Mouse (Mus musculus) granulocyte monocyte progenitor cell, adult 5-6 weeks (primary cell): ENCODE results near the gene Cdh4. TPM values are rescaled to one million over a fixed set of nuclear protein-coding genes. Genes with fewer than 3 reads are reported as not detected.

Experiments used
- ATAC-seq: replicated peaks from 2 replicates; pipeline ENCODE4 v1.8.0; 2016; ENCODE audit warnings: mild to moderate bottlenecking, moderate TSS enrichment, inconsistent platforms; ENCODE audit not compliant: poor library complexity, severe bottlenecking
- total RNA-seq, 2 experiments: library from RNA; stranded (forward) in 1 of 2; stranded (reverse) in 1 of 2; fragments of 200-712, 200-1000 nt in 1 of 2; fragments of >200 nt in 1 of 2; fragmentation: Nextera tagmentation in 1 of 2; gene quantifications; 2 replicates each; pipeline ENCODE4 v1.2.3; 2014 to 2017

Gene Cdh4
- total RNA-seq, 2 experiments from 2014 or later, result not detected

GRCm38 (mm10) chr2:179834892-179835291 is 392.7 kb downstream of the Cdh4 start:
- no peak for ATAC-seq

- ATAC-seq, result no peak
These were observed 393.3 kb downstream of the Cdh4 start for GRCm38 (mm10) chr2:179835570-179835969.

DNA sequence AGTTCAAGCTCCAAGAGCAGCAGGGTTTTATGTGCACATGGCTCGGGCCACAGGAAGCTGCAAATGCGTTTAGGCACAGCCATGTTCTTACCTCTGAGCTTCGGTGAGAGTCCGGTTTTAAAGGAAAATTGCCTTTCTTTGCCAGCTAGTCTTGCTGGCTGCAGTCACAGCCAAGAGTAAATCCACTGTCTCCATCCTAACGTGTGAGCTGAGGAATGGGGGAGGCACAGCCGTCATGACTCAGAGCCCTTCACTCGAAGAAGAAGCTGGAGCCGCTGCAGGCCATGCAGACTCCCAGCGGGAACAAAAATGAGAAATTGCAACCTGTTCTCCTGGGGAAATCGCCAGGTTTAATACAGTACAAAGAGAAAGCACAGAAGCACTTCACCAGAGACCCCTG is 395.0 kb downstream of the Cdh4 start:
- no peak for ATAC-seq

GRCm38 (mm10) chr2:179838036-179838435 is 395.8 kb downstream of the Cdh4 start:
- no peak for ATAC-seq

DNA sequence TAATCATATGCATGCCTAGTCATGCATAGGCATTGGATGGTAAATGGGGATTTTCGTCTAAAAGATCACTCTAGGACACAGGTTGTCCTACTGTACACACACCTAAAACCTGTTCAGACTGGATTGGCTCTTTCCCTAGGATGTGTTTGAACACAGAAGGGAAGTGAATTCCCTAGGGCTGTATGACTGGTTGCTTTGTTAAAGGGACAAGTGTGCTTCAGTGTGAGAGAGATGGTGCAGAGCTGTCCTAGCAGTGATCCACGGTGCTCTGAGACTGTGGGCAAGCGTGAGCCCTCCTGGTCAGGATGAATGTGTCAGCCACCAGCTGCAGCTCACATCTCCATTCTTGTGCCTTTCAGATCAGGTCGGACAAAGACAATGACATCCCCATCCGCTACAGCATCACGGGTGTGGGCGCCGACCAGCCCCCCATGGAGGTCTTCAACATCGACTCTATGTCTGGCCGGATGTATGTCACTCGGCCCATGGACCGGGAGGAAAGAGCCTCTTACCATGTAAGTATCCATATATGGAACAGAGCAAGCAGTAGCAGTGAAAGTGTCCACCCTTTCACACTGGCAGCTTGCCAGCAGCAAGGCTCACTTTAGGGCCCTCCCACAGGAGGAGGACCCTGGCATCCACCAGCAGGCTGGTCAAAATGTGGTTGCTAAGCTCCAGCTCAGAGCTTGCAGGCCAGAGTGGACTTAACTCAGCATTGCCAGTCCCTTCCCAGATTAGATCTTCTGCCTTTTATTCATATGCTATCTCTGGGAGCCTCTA is 400.6 kb downstream of the Cdh4 start:
- no peak for ATAC-seq

DNA sequence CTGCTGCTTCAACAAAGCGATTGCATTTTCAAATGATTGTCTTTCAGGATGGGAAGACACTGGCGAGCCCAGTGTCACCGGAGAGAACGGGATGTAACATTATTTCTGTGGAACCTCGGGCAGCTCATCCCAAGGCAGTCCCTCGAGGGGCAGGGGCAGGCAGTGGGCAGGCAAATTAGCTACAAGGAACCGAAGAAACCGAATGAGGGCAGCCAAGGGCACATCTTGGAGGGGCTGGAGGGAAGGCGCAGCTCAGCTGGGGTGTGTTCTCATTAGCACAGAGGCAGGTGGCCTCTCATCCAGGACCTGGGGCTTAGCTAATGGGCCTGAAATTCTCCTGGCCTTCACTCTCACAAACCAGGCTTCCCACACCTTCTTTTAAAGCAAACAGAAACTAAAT is 407.5 kb downstream of the Cdh4 start:
- no peak for ATAC-seq

DNA sequence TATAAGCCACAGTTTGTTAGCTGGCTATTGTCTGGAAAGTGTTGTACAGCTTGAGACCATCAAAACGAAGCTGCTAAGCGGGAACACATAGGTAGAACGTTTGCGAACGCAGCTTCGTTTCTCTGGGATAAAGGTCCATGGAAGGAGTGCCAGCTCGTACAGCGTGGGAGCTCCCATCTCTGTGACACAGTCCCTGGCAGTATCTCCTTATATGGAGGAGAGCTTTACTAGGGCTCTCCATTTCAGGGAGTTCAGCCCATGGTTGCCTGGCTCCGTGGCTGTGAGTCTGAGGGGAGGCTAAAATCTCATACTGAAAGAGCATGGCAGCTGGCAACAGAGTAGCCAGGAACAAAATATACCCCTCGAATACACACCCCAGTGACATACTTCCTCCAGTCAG is 409.9 kb downstream of the Cdh4 start:
- ATAC-seq, result no peak

DNA sequence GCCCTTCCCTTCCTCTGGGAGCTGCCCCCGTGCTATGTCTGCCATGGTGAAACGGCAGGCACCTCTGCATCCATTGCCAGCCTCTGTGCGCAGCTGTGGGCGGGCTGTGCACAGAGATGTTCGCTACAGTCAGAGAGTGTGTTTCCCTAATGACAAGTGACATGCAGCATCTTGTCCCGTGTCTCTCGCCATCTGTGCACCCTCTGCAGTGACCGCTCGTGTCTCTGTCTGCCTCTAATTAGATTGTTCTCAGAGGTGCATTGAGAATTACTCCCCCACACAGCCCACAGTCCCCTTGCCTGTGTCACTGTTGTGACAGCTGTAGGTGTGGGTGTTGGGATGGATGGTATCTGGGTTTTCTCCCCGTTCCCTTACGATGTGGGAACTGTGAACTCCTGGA is 410.6 kb downstream of the Cdh4 start:
- no peak for ATAC-seq

- no peak for ATAC-seq
These were observed 411.7 kb downstream of the Cdh4 start for GRCm38 (mm10) chr2:179853892-179854291.

GRCm38 (mm10) chr2:179857086-179857485 is 414.9 kb downstream of the Cdh4 start:
- no peak for ATAC-seq

GRCm38 (mm10) chr2:179862676-179863075 is 420.4 kb downstream of the Cdh4 start:
- ATAC-seq, result no peak

DNA sequence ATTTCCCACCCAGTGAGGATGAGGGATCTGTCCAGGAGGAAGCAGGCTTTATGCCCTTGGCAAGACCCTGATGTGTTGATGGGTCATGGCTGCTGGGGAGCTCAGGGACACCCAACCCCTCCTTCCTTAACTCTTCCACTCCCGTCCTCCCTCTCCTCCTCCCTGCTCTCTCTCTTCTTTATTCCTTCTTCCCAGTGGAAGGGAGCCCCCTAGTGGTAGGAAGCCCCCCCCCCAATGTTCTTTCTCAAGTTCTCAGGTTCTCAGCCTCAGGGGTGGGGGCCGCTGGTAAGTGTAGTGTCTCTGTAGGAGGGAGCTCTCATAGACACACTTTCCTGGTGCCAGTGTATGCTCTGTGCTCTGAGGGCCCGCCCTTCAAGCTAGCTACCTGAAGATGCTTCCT is 421.0 kb downstream of the Cdh4 start:
- ATAC-seq, result no peak

DNA sequence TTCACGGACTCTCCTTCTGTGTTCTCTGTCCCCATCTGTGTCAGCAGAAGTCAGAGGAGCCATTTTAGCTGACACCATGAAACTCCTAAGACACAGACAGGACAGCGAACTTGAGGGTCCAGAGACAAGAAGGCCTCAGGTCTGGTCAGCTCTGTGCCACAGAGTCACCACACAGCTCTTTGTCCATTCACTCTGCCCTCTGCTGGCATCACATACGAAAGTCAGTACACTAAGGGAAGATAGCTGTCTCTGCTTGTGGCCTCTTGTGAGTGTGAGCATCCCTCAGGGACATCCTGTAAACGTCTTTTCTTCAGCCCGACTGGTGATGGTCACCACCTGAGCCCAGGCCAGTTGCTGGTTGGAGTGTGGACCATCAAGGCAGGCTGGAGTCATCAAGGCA is 422.9 kb downstream of the Cdh4 start:
- ATAC-seq, result no peak

DNA sequence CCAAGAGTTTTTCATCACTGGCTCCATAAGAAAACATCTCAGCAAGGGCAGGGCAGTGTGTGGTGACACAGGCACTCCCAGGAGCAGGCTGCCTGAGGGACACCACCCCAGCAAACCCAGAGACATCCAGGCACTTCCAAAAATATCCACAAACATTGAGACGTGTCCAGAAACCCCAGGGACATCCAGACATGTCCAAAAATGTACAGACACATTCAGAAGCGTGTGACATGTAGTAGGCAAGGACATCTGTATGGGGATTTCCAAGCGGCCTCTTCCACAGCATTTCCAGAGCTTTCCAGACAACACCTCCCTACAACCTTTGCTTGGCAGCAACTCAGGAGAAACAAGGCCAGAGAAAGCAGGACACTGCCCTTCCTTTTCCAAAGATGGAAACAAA is 425.4 kb downstream of the Cdh4 start:
- no peak for ATAC-seq

- no peak for ATAC-seq
These were observed 427.6 kb downstream of the Cdh4 start for GRCm38 (mm10) chr2:179869871-179870270.

GRCm38 (mm10) chr2:179872724-179873123 is 430.5 kb downstream of the Cdh4 start:
- ATAC-seq, result no peak

- peak; percentile 47 for ATAC-seq
These were observed 431.1 kb downstream of the Cdh4 start for GRCm38 (mm10) chr2:179873315-179873714.

DNA sequence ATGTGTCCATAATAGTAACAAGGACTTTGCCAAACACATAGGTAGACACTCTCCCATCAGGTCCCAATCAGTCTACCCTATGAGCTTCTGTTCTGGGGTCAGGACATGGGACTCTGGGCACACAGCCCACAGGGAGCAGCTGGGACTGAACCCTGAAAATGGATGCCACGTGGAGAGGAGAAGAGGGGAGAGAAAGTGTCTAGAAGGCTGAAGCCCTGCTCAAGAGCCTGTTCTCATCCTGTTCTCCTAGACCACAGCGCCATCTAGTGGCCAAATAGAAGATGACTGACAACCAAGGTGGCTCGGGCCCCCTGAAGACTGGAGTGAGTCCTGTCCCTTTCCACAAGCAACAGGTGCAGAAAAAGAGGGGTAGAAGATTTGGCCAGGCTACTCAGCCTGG is 432.9 kb downstream of the Cdh4 start:
- peak; percentile 69 for ATAC-seq

DNA sequence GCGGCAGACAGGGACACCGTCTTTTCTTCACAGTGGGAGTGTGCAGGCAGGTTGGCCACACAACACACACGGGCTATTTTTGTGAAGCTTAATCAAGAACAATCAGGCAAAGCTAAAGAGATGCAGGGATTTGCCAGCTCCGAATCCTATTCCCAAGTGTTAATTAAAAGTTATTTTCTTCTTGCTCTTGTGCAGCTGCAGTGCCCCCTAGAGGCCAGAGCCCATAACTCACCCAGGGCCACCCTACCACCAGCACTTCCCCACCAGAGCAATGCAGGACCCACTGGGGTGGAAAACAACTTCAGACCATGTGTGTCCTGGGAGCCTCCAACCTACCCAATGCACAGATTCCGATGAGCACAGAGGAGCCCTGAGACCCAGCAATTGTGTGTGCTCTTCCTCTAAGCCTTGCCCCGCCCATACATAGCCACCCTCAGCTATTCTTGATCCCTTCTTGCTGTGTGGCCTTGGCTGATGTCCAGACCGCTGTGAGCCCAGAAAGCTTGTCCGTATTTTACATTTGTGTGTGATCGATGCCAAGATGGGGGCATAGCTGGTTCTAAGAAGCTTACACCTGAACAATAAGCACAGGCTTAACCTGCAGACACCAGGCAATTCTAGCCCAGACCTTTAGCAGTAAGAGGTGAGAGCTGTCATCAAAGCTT is 435.5 kb downstream of the Cdh4 start:
- ATAC-seq, result peak; percentile 58; the same call in 1 of the 2 replicates

DNA sequence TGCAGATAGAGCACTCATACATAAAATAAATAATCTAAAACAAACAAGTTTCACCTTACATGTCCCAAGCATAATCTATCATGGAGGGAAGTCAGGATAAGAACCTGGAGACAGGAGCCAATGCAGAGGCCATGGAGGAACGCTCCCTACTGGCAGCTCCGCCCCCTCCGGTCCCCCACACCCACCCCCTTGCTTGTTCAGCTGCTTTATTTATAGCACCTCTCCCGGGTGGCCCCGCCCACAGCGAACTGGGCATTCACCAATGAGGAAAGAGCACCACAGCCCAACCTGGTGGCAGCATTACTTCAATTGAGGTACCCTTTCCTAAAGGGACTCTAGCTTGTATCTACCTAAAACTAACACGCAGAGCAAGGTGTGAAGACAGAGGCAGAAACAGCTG is 442.3 kb downstream of the Cdh4 start:
- no peak for ATAC-seq

DNA sequence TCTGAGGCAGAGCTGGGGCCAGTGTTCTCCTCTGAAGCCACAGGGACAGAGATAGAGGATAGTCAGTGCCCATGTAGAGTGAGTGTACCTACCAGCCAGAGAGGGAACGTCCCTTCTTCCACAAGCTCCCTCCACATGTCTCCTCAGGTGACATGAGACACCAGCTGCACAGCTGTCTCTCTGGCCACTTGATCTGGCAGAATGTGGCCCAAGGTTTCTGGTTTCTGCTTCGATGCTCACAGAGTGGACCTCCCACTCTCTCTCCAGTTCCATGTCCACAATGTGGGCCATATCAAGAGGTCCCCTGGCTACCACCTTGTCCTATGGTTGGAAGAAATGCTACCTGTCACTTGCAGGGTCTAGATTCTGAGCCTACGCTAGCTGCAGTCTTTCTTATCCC is 448.8 kb downstream of the Cdh4 start:
- no peak for ATAC-seq

- ATAC-seq, result no peak
These were observed 454.7 kb downstream of the Cdh4 start for GRCm38 (mm10) chr2:179896949-179897348.
